ENCODE assay signal across 11 mouse cellular contexts in genomic region chr10:117953026-117953711, GRCm38 (mm10).
DNase-seq lines count a peak whose midpoint lies in the region.
"Had no signal": no experiment of that assay in that cellular context is flagged by ENCODE, and none has a peak within 500 bp of the region (broad histone marks: within the 10 kb centered on the region; RNA-seq: fewer than 3 reads in every experiment).

No protein-coding gene starts in this region.

- DNase-seq in kidney, postnatal 10 days, result peak; percentile 18
- no peak for DNase-seq in kidney, postnatal 36 days
- peak; percentile 78 for DNase-seq in adrenal gland, postnatal 14 days
- DNase-seq in thymus, postnatal 14 days, result peak; percentile 63
- no peak for DNase-seq in left cerebral cortex, adult 8-10 months (ENCODE audit: low spot score in 2 of 2)
- no peak for DNase-seq in MN1 (ENCODE audit: low spot score)
- DNase-seq in frontal cortex, postnatal 10 days (ENCODE audit: low spot score in 2 of 2), result no peak

- 8% methylated on average over 12 of the region's 12 CpGs for WGBS in macrophage (ENCODE audit: missing documents)

- H3K36me3 ChIP-seq in macrophage (ENCODE audit: inconsistent target), result no peaks in the 10 kb centered on the region
- H3K36me3 ChIP-seq: G1E; limb, embryonic 12.5 days; neural tube, embryonic 12.5 days had no signal

- H3K79me2 ChIP-seq in macrophage (ENCODE audit: inconsistent target), result no peaks in the 10 kb centered on the region

- H3K4me3 ChIP-seq in macrophage (ENCODE audit: inconsistent target), result no peak overlapping the region
- H3K4me3 ChIP-seq: limb, embryonic 12.5 days; neural tube, embryonic 12.5 days had no signal

- peak overlapping the region; percentile 58 for H3K27ac ChIP-seq in macrophage
- H3K27ac ChIP-seq: limb, embryonic 12.5 days; neural tube, embryonic 12.5 days had no signal

Comparison
In these comparisons a context has a peak if more than half of its experiments do, and no peak if none do; other contexts are left out.
1. DNase-seq: peak in kidney, postnatal 10 days (single experiment), adrenal gland, postnatal 14 days (single experiment) and thymus, postnatal 14 days (single experiment); none in kidney, postnatal 36 days (0 of 2), left cerebral cortex, adult 8-10 months (0 of 2), MN1 (single experiment) and frontal cortex, postnatal 10 days (0 of 2).